22 mouse cellular contexts compared by ENCODE assay signal in the genomic region with DNA sequence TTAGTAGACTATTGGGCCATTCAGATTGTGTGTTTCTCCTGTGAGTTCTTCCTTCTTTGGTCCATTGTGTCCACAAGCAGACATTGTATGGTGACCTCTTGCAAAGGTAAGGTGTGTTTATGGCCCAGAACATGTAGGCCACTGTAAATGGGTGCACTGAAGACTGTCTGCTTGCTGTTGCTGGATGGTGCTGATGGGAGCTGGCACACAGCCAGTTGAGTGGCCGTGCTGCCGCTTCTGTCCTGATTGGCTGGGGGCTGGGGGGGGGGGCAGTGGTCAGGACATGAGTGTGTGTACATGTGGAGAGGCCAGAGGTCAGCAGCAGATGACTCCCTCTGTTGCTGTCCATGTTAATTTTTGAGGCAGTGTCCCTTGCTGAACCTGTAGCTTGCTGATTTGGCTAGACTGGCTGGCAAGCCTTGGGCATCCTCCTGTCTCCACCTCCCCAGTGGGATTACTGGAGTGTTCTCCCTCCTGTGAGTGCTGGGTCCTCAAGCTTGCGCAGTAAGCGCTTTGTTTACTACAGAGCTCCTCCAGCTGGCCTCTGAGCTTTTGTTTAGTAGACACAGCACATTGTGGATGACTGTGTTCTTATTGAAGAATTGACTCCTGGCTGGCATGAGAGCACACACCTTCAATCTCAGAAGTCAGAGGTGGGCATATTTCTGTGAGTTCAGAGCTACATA. TPM values are rescaled to one million over a fixed set of nuclear protein-coding genes. Genes with fewer than 3 reads are reported as not detected.
A peak's percentile ranks its signal among the peaks of the same experiment; 100 is the strongest.
DNase-seq lines count a peak whose midpoint lies in the region; ATAC-seq and TF ChIP-seq lines count a peak whose summit lies in the region.
"Had no signal": no experiment of that assay in that cellular context is flagged by ENCODE, and none has a peak within 500 bp of the region (broad histone marks: within the 10 kb centered on the region; RNA-seq: fewer than 3 reads in every experiment).

No protein-coding gene starts in this region.

- no peaks in the 10 kb centered on the region for H3K27me3 ChIP-seq in hindbrain, embryonic 13.5 days
- no peaks in the 10 kb centered on the region for H3K27me3 ChIP-seq in hindbrain, embryonic 10.5 days (ENCODE audit: insufficient read depth, poor library complexity, severe bottlenecking)
- H3K27me3 ChIP-seq in neural tube, embryonic 12.5 days (replicated peaks), result no peaks in the 10 kb centered on the region
- H3K27me3 ChIP-seq in neural tube, embryonic 15.5 days (replicated peaks), result no peaks in the 10 kb centered on the region
- H3K27me3 ChIP-seq in stomach, embryonic 16.5 days (ENCODE audit: control insufficient read depth, insufficient read depth, low read length), result no peaks in the 10 kb centered on the region
- H3K27me3 ChIP-seq: liver, embryonic 13.5 days had no signal

- 61% methylated on average over 4 of the region's 4 CpGs for WGBS in hindbrain, embryonic 13.5 days
- WGBS in hindbrain, embryonic 10.5 days, result 85% methylated on average over 4 of the region's 4 CpGs
- 69% methylated on average over 4 of the region's 4 CpGs for WGBS in neural tube, embryonic 12.5 days
- WGBS in neural tube, embryonic 15.5 days, result 50% methylated on average over 4 of the region's 4 CpGs
- 66% methylated on average over 4 of the region's 4 CpGs for WGBS in stomach, embryonic 16.5 days

- TF ChIP-seq POLR2A in brain, embryonic 14.5 days (IDR thresholded peaks at IDR 0.05; ENCODE audit: borderline replicate concordance, extremely low read depth, insufficient read depth, insufficient read length, poor library complexity, severe bottlenecking), result no peak

- H3K4me2 ChIP-seq in hindbrain, embryonic 13.5 days, result no peak overlapping the region
- H3K4me2 ChIP-seq in neural tube, embryonic 12.5 days (replicated peaks), result no peak overlapping the region
- H3K4me2 ChIP-seq in neural tube, embryonic 15.5 days, result no peak overlapping the region
- no peak overlapping the region for H3K4me2 ChIP-seq in stomach, embryonic 16.5 days (ENCODE audit: low read depth, low read length)
- H3K4me2 ChIP-seq: liver, embryonic 13.5 days had no signal

- no peak for DNase-seq in hindbrain, embryonic 10.5 days (ENCODE audit: low spot score)
- DNase-seq in brain, embryonic 14.5 days (ENCODE audit: low read depth), result peak; percentile 51
- DNase-seq in adrenal gland, adult 2 months, result no peak
- DNase-seq: adrenal gland, postnatal 25 days; cerebellum, postnatal 14 days; kidney, adult 8-10 months; kidney, postnatal 36 days; liver, embryonic 13.5 days; lung, postnatal 10 days; right cerebral cortex, postnatal 14 days; thymus, adult 18-20 months had no signal

- H3K27ac ChIP-seq in hindbrain, embryonic 13.5 days, result peak overlapping the region; percentile 9; the same call in 1 of the 2 replicates
- H3K27ac ChIP-seq in hindbrain, embryonic 10.5 days, result no peak overlapping the region
- H3K27ac ChIP-seq in neural tube, embryonic 12.5 days, result no peak overlapping the region
- H3K27ac ChIP-seq in neural tube, embryonic 15.5 days (replicated peaks), result no peak overlapping the region
- no peak overlapping the region for H3K27ac ChIP-seq in stomach, embryonic 16.5 days (ENCODE audit: low read length)
- H3K27ac ChIP-seq: limb, embryonic 10.5 days; liver, embryonic 13.5 days; midbrain, embryonic 10.5 days had no signal

- H3K4me3 ChIP-seq in hindbrain, embryonic 13.5 days, result no peak overlapping the region
- no peak overlapping the region for H3K4me3 ChIP-seq in hindbrain, embryonic 10.5 days
- no peak overlapping the region for H3K4me3 ChIP-seq in neural tube, embryonic 12.5 days
- no peak overlapping the region for H3K4me3 ChIP-seq in neural tube, embryonic 15.5 days (replicated peaks)
- H3K4me3 ChIP-seq in stomach, embryonic 16.5 days (replicated peaks; ENCODE audit: low read length), result no peak overlapping the region
- H3K4me3 ChIP-seq: limb, embryonic 10.5 days; liver, embryonic 13.5 days; midbrain, embryonic 10.5 days had no signal

- H3K36me3 ChIP-seq in hindbrain, embryonic 13.5 days, result peaks cover 22% of the 10 kb centered on the region
- H3K36me3 ChIP-seq in hindbrain, embryonic 10.5 days, result peaks cover 78% of the 10 kb centered on the region
- peaks cover 19% of the 10 kb centered on the region for H3K36me3 ChIP-seq in neural tube, embryonic 12.5 days
- peaks cover 12% of the 10 kb centered on the region for H3K36me3 ChIP-seq in neural tube, embryonic 15.5 days
- peaks cover 3% of the 10 kb centered on the region; the same call in 1 of the 2 replicates for H3K36me3 ChIP-seq in stomach, embryonic 16.5 days (ENCODE audit: control insufficient read depth, insufficient read depth, low read length)

- no peak for TF ChIP-seq CTCF in brain, embryonic 14.5 days (IDR thresholded peaks at IDR 0.05; ENCODE audit: borderline replicate concordance, extremely low read depth, insufficient read depth, insufficient read length)

- H3K9me3 ChIP-seq in hindbrain, embryonic 13.5 days, result no peaks in the 10 kb centered on the region
- no peaks in the 10 kb centered on the region for H3K9me3 ChIP-seq in hindbrain, embryonic 10.5 days
- H3K9me3 ChIP-seq in neural tube, embryonic 12.5 days, result no peaks in the 10 kb centered on the region
- no peaks in the 10 kb centered on the region for H3K9me3 ChIP-seq in neural tube, embryonic 15.5 days (replicated peaks)
- H3K9me3 ChIP-seq in stomach, embryonic 16.5 days (replicated peaks; ENCODE audit: control insufficient read depth, low read length), result no peaks in the 10 kb centered on the region
- H3K9me3 ChIP-seq: G1E; limb, embryonic 10.5 days; liver, embryonic 13.5 days; midbrain, embryonic 10.5 days had no signal

- H3K9ac ChIP-seq in hindbrain, embryonic 13.5 days, result no peak overlapping the region
- H3K9ac ChIP-seq in neural tube, embryonic 12.5 days, result no peak overlapping the region
- H3K9ac ChIP-seq in neural tube, embryonic 15.5 days (replicated peaks), result no peak overlapping the region
- H3K9ac ChIP-seq in stomach, embryonic 16.5 days (ENCODE audit: low read length), result no peak overlapping the region
- H3K9ac ChIP-seq: liver, embryonic 13.5 days had no signal

- peaks cover 10% of the 10 kb centered on the region; the same call in 1 of the 2 replicates for H3K4me1 ChIP-seq in hindbrain, embryonic 13.5 days (replicated peaks)
- peaks cover 4% of the 10 kb centered on the region; the same call in 1 of the 2 replicates for H3K4me1 ChIP-seq in hindbrain, embryonic 10.5 days (replicated peaks)
- H3K4me1 ChIP-seq in neural tube, embryonic 12.5 days, result no peaks in the 10 kb centered on the region
- peaks cover 6% of the 10 kb centered on the region; the same call in 1 of the 2 replicates for H3K4me1 ChIP-seq in neural tube, embryonic 15.5 days
- H3K4me1 ChIP-seq in stomach, embryonic 16.5 days (ENCODE audit: control insufficient read depth, insufficient read depth, low read length), result no peaks in the 10 kb centered on the region
- H3K4me1 ChIP-seq: limb, embryonic 10.5 days had no signal

- no peak for ATAC-seq in hindbrain, embryonic 13.5 days (ENCODE audit: low FRiP score)
- ATAC-seq in neural tube, embryonic 12.5 days (ENCODE audit: low FRiP score, low read depth), result 0 out of 2 replicates have a peak, but pooled peaks have one; percentile 17
- ATAC-seq in neural tube, embryonic 15.5 days (ENCODE audit: low FRiP score), result no peak
- ATAC-seq in stomach, embryonic 16.5 days (ENCODE audit: insufficient read depth, low FRiP score), result 0 out of 2 replicates have a peak, but pooled peaks have one; percentile 37

RNA-seq across cellular contexts. Expression of a gene that starts 25.6 kb away (rescaled TPM):
- 87.6 and 90.0 TPM in 2 replicates for polyA plus RNA-seq in hindbrain, embryonic 13.5 days (2015; fragmentation: Nextera tagmentation; extraction: Ambion mirVana)
- 21.8 and 56.0 TPM in 2 replicates for polyA plus RNA-seq in hindbrain, embryonic 10.5 days (2016; fragmentation: Nextera tagmentation; extraction: Ambion mirVana)
- polyA plus RNA-seq in neural tube, embryonic 12.5 days (2016; fragmentation: Nextera tagmentation; extraction: Ambion mirVana), result 102 and 111 TPM in 2 replicates
- polyA plus RNA-seq in neural tube, embryonic 15.5 days (2015; fragmentation: Nextera tagmentation; extraction: Ambion mirVana), result 66.7 and 78.2 TPM in 2 replicates
- 92.6 and 134 TPM in 2 replicates for polyA plus RNA-seq in brain, embryonic 14.5 days (2012; rRNA removed)
- 7.2 and 9.4 TPM in 2 replicates for polyA plus RNA-seq in stomach, embryonic 16.5 days (2015; fragmentation: Nextera tagmentation; extraction: Ambion mirVana)
- total RNA-seq in adrenal gland, adult 2 months (2021), result 1 to 10 TPM; 1.6 to 2.2 TPM
- polyA plus RNA-seq in adrenal gland, adult 2 months (2012; rRNA removed), result 1.2 and 2.2 TPM in 2 replicates
- polyA plus RNA-seq: G1E had no signal

RNA-seq across cellular contexts. Expression of a gene that starts 33.5 kb away (rescaled TPM):
- polyA plus RNA-seq in hindbrain, embryonic 13.5 days (2015; fragmentation: Nextera tagmentation; extraction: Ambion mirVana), result 94.1 and 99.0 TPM in 2 replicates
- 112 TPM in 2 replicates for polyA plus RNA-seq in hindbrain, embryonic 10.5 days (2016; fragmentation: Nextera tagmentation; extraction: Ambion mirVana)
- polyA plus RNA-seq in neural tube, embryonic 12.5 days (2016; fragmentation: Nextera tagmentation; extraction: Ambion mirVana), result 100 and 103 TPM in 2 replicates
- 96.2 and 107 TPM in 2 replicates for polyA plus RNA-seq in neural tube, embryonic 15.5 days (2015; fragmentation: Nextera tagmentation; extraction: Ambion mirVana)
- 91.9 and 113 TPM in 2 replicates for polyA plus RNA-seq in brain, embryonic 14.5 days (2012; rRNA removed)
- 64.9 and 66.5 TPM in 2 replicates for polyA plus RNA-seq in stomach, embryonic 16.5 days (2015; fragmentation: Nextera tagmentation; extraction: Ambion mirVana)
- total RNA-seq in adrenal gland, adult 2 months (2021), result 10 to 100 TPM; 38.8 to 47.9 TPM
- 47.0 and 48.1 TPM in 2 replicates for polyA plus RNA-seq in adrenal gland, adult 2 months (2012; rRNA removed)

RNA-seq across cellular contexts. Expression of a gene that starts 45.7 kb away (rescaled TPM):
- 29.2 and 34.0 TPM in 2 replicates for polyA plus RNA-seq in hindbrain, embryonic 13.5 days (2015; fragmentation: Nextera tagmentation; extraction: Ambion mirVana)
- 59.5 and 62.2 TPM in 2 replicates for polyA plus RNA-seq in hindbrain, embryonic 10.5 days (2016; fragmentation: Nextera tagmentation; extraction: Ambion mirVana)
- 42.3 and 46.3 TPM in 2 replicates for polyA plus RNA-seq in neural tube, embryonic 12.5 days (2016; fragmentation: Nextera tagmentation; extraction: Ambion mirVana)
- polyA plus RNA-seq in neural tube, embryonic 15.5 days (2015; fragmentation: Nextera tagmentation; extraction: Ambion mirVana), result 34.2 and 39.9 TPM in 2 replicates
- 86.0 and 103 TPM in 2 replicates for polyA plus RNA-seq in brain, embryonic 14.5 days (2012; rRNA removed)
- 40.4 and 44.0 TPM in 2 replicates for polyA plus RNA-seq in stomach, embryonic 16.5 days (2015; fragmentation: Nextera tagmentation; extraction: Ambion mirVana)
- total RNA-seq in adrenal gland, adult 2 months (2021), result 10 to 100 TPM; 68.2 to 82.2 TPM
- polyA plus RNA-seq in adrenal gland, adult 2 months (2012; rRNA removed), result 91.3 and 92.6 TPM in 2 replicates

RNA-seq across cellular contexts. Expression of a gene that starts 58.2 kb away (rescaled TPM):
- not detected in 2 replicates for polyA plus RNA-seq in hindbrain, embryonic 13.5 days (2015; fragmentation: Nextera tagmentation; extraction: Ambion mirVana)
- polyA plus RNA-seq in hindbrain, embryonic 10.5 days (2016; fragmentation: Nextera tagmentation; extraction: Ambion mirVana), result not detected in 2 replicates
- not detected in 2 replicates for polyA plus RNA-seq in neural tube, embryonic 12.5 days (2016; fragmentation: Nextera tagmentation; extraction: Ambion mirVana)
- polyA plus RNA-seq in neural tube, embryonic 15.5 days (2015; fragmentation: Nextera tagmentation; extraction: Ambion mirVana), result not detected in 2 replicates
- polyA plus RNA-seq in brain, embryonic 14.5 days (2012; rRNA removed), result not detected in 2 replicates
- polyA plus RNA-seq in stomach, embryonic 16.5 days (2015; fragmentation: Nextera tagmentation; extraction: Ambion mirVana), result not detected in 2 replicates
- total RNA-seq in adrenal gland, adult 2 months (2021), result not detected
- not detected in 2 replicates for polyA plus RNA-seq in adrenal gland, adult 2 months (2012; rRNA removed)
- total RNA-seq: adrenal gland, postnatal 25 days; G1E; hematopoietic stem cell, adult 5-6 weeks; layer of hippocampus, postnatal 10 days; neutrophil, adult 5-6 weeks had no signal
- polyA plus RNA-seq: G1E; heart, embryonic 14.5 days; limb, embryonic 10.5 days; liver, embryonic 13.5 days; midbrain, embryonic 10.5 days had no signal

RNA-seq across cellular contexts. Expression of a gene that starts 59.4 kb away (rescaled TPM):
- polyA plus RNA-seq in hindbrain, embryonic 13.5 days (2015; fragmentation: Nextera tagmentation; extraction: Ambion mirVana), result 0.42 and 0.48 TPM in 2 replicates
- 1.1 TPM in 2 replicates for polyA plus RNA-seq in hindbrain, embryonic 10.5 days (2016; fragmentation: Nextera tagmentation; extraction: Ambion mirVana)
- polyA plus RNA-seq in neural tube, embryonic 12.5 days (2016; fragmentation: Nextera tagmentation; extraction: Ambion mirVana), result 0.97 and 1.0 TPM in 2 replicates
- polyA plus RNA-seq in neural tube, embryonic 15.5 days (2015; fragmentation: Nextera tagmentation; extraction: Ambion mirVana), result 0.37 and 6.2 TPM in 2 replicates
- polyA plus RNA-seq in brain, embryonic 14.5 days (2012; rRNA removed), result 0.56 and 0.79 TPM in 2 replicates
- 3.5 and 3.9 TPM in 2 replicates for polyA plus RNA-seq in stomach, embryonic 16.5 days (2015; fragmentation: Nextera tagmentation; extraction: Ambion mirVana)
- 1 to 10 TPM; 2.1 to 2.6 TPM for total RNA-seq in adrenal gland, adult 2 months (2021)
- polyA plus RNA-seq in adrenal gland, adult 2 months (2012; rRNA removed), result 3.8 and 4.7 TPM in 2 replicates

Comparison
In these comparisons a context has a peak if more than half of its experiments do, and no peak if none do; other contexts are left out.
1. ATAC-seq: peak in neural tube, embryonic 12.5 days (single experiment) and stomach, embryonic 16.5 days (single experiment); none in hindbrain, embryonic 13.5 days (single experiment) and neural tube, embryonic 15.5 days (single experiment).